Mouse (Mus musculus) spleen, postnatal 4 days (tissue): ENCODE data around the gene Spon1.
A peak's percentile ranks its signal among the peaks of the same experiment; 100 is the strongest.

Source experiments
- DNase-seq, 2 experiments: peaks; one replicate each; pipeline ENCODE4 v3.0.0; 2022; ENCODE audit warnings: low spot score in 2 of 2

The Spon1 gene

DNA sequence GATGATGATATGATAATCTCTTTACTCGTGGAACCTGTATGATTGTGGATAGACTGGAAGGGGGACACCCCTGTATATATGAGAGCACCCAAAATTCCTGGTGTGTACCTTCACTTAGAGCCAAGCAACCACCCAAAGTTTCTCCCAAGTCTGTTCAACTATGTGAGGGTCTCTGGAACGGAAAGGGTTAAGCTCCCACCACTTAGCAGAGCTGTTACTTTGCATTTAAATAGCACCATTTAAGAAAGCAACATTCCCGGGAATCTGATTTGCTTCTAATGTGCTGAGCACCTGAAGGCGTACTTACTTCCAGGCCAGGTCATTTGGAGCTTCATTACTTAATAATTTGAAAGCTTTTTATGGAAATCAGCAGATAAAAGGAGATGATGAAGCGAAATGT, 238.4 kb downstream of the Spon1 start:
- DNase-seq: no peak

DNA sequence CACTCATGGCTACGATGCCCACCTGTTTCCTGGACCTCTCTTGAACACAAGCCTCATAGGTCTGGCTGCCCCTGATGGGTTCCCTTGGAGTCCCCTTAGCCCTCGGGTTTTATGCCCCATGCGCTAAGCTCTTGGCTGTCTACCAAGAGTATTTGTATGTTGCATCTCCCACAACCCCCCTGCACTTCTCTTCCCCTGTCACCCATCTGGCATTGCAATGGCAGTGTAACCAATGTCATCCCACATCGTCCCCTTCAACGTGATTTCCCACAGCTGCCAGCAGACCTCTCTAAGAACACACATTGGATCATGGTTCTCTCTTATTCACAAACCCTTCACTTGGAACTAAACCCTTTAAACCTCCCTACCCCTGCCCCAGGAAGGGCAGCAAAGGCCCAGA, 239.7 kb downstream of the Spon1 start:
- no peak for DNase-seq

GRCm38 (mm10) chr7:114006456-114006855, 240.7 kb downstream of the Spon1 start:
- DNase-seq: no peak

DNA sequence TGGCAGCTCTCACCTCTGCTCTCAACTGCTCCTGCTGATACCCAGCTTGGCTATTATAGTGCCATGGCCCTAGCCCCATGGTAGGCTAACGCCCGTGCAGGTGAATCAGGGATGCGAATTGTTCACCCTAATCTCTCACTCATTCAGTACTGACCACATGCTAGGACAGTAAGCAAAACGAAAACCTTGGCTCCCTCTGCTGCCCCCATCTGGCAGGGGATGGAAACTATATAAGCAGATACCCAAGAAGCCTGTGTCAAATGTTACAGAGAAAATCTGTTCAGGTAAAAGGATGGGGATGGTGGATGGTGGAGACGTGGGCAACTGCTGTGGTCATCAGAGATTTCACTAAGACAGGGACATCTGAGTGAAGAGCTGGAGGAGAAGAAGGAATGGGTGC, 241.8 kb downstream of the Spon1 start:
- DNase-seq: no peak

DNA sequence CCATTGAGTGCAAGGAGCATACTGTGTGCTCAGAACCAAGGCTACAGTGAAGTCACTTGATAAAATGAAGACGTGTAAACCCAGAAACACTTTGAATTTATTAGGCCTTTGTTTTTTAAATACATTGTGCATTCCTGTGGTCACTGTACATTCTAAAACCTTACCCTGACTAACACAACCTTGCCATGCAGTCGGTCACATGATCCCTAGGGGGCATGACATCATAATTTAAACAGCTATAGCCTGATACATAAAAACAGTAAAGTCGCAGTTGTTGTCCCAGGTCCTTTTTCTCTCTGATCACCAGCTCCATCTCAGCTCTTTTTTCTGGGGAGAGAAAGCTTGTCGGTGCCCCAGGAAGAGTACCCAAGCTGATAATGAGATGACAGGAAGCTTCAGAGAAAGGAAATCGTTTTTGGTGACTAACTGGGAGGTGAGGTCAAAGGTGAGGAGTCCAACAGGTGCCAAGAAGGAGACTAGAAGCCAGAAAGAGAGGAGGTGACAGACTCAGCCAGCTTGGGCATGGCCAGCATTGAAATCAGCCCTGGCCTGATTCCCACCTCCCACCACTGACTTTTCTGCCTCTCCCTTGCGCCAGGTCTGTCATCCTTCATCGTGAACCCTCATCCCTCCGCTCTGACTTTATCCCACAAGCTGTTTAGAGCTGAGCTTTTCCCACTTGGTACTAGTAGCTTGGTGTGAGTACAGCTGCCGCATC, 246.1 kb downstream of the Spon1 start:
- no peak for DNase-seq

- no peak for DNase-seq
Measured at GRCm38 (mm10) chr7:114016001-114016949, 250.5 kb downstream of the Spon1 start.

GRCm38 (mm10) chr7:114018861-114019260, 253.1 kb downstream of the Spon1 start:
- no peak for DNase-seq

DNA sequence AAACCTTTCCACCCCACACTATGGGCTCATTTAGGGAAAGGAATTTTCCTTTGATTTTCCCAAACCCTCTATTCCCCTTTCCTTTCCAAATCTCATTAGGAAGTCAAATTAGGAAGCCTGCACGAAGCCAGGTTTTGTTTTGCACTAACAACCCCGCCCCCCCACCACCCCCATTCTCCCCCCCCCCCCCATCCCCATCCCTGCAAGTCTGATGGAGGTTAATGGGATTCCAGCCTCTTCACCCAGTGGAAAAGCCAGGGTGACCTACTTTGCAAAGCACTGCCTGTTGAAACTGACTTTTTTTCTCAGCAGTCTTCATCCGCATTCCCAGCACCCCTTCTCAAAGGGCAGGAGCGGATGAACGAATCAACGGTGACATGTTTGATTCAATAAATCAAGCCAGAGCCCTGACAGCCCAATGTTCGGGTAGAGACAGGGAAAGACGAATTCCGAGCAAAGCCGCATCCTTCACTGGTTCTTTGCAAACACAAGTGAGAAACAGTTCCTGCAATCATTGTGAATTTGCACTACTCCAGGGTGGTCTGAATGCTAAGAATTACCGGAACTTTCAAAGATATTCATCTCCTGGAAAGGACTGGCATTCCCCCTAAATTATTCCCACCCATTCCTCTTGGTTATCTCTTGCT, 254.4 kb downstream of the Spon1 start:
- DNase-seq: no peak

- DNase-seq: peak; percentile 52 to 85
Measured at GRCm38 (mm10) chr7:114020704-114021093, 254.9 kb downstream of the Spon1 start.

DNA sequence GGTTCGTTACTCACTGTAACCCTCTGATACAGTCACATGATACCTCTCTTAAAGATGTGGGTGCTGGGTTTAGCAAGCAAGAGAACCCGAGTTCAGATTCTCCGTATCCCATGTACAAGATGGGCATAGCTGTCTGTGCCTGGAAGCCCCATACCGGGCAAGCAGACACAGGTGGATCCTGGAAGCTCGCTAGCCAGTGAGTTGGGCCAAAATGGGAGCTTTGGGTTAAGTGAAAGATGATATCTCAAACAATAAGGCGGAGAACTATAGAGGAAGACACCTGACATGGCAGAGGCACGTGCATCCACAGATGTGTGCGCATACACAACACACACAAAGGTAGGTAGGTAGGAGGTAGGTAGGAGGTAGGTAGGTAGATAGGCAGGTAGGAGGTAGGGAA, 261.1 kb downstream of the Spon1 start:
- no peak for DNase-seq

GRCm38 (mm10) chr7:114027406-114027805, 261.6 kb downstream of the Spon1 start:
- DNase-seq: no peak

DNA sequence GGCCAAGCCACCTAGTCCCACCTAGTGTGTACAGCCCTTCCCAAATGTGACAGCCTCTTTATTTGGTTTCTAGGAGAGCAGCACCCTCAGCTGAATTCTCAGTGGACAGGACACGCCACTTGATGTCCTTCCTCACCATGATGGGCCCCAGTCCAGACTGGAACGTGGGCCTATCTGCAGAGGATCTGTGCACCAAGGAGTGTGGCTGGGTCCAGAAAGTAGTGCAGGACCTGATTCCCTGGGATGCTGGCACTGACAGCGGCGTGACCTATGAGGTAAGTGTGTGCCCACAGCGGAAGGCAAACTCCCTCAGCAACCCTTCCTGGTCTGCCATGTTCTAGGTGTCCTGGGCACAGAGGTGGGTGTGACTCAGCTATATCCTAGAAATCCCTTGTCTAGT, 263.0 kb downstream of the Spon1 start:
- no peak for DNase-seq

GRCm38 (mm10) chr7:114029596-114029995, 263.8 kb downstream of the Spon1 start:
- no peak for DNase-seq

GRCm38 (mm10) chr7:114037237-114037636, 271.4 kb downstream of the Spon1 start:
- no peak for DNase-seq

GRCm38 (mm10) chr7:114041349-114041748, 275.6 kb downstream of the Spon1 start:
- DNase-seq: no peak

DNA sequence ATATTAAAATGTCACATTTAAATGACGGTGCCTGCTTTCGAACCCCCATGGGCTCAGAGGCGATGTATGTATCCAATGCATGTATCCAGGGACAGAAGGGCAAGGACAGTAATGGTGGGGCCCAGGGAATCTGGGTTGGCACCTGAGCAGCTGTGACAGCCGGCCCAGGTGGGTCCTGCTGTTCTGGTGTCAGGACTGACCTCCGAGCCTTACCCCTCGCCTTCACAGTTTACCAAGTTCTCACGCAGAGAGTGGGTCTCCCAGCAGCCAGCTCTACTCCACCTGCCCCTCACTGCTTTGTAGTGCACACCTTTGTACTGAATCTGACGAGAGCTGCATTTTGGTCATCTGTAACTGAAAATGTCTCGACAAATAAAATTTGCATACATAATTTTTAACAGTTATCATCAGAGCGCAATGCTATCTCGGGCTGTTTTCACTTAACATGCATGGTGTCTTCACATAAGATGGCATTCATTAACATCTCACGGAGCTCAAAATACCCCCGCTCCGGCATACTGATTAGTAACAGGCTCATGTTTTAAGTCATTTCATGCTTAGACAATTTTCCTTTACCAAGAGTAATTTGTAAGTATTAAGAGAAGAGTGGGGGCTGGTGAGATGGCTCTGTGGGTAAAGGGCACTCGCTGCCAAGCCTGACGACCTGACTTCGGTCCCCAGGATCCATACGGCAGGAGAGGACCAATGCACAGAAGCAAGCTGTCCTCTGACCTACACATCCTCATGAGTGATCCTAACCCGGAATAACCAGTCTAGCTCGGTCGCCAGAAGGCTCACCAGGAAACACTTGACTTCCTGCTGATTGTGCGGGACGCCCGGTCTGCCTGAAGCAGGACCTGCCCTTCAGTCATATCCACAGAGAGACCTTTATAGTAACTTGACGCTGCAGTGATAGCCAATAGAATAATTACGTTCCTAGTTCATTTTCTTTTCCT, 277.5 kb downstream of the Spon1 start:
- no peak for DNase-seq

GRCm38 (mm10) chr7:114043929-114044549, 278.2 kb downstream of the Spon1 start:
- no peak for DNase-seq

- no peak for DNase-seq
Measured at GRCm38 (mm10) chr7:114045814-114046213, 280.0 kb downstream of the Spon1 start.

- DNase-seq: no peak
Measured at GRCm38 (mm10) chr7:114053720-114054119, 287.9 kb downstream of the Spon1 start.

GRCm38 (mm10) chr7:114058166-114058565, 292.4 kb downstream of the Spon1 start:
- DNase-seq: no peak

DNA sequence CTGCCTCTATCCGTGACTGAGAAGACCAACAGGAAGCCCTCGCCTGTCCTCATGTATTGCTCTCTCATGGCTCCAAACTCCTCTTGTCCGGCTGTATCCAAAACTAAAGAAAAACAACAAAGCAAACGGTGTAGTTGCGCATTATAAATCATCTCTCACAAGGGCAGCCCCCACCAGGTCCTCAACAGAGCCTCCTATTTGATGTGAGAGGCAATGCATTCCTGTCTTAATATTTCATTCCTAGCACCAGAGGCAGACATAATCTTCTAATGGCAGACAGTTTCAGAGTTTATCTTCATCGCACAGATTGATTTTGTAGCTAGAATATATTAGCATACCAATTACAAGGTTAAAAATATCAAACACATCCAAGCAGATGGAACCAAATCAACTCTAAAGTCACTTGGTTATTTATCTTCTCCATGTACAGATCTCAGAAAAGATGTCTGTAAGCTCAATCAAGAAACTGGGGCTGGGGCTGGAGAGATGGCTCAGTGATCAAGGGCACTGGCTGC, 293.2 kb downstream of the Spon1 start:
- DNase-seq: no peak
